Mouse (Mus musculus) neural tube, embryonic 11.5 days (tissue): ENCODE results near the gene Jmy. TPM values are rescaled to one million over a fixed set of nuclear protein-coding genes. Genes with fewer than 3 reads are reported as not detected.

Source experiments
- ATAC-seq: fragments of 200-750 bp; cut with Nextera tagmentation; 2 replicates; pipeline ENCODE4 v1.8.0; 2017; ENCODE audit warnings: moderate number of reproducible peaks, mild to moderate bottlenecking, moderate TSS enrichment, moderate library complexity; ENCODE audit not compliant: insufficient read depth, low FRiP score, low TSS enrichment
- DNase-seq: peaks from one replicate; pipeline ENCODE4 v3.0.0-alpha.2; 2015; ENCODE audit warnings: low spot score
- H3K27ac ChIP-seq: fragments of 300-500 bp; sonication (generic); 2 replicates; pipeline ENCODE4 v1.5.1; 2014; ENCODE audit warnings: low read depth, mild to moderate bottlenecking, low read length
- H3K27me3 ChIP-seq: fragments of 300-500 bp; sonication (generic); 2 replicates; pipeline ENCODE4 v1.6.1; 2014; ENCODE audit warnings: mild to moderate bottlenecking, low read length, mixed read lengths; ENCODE audit not compliant: control insufficient read depth, insufficient read depth
- H3K36me3 ChIP-seq: fragments of 300-500 bp; sonication (generic); 2 replicates; pipeline ENCODE4 v1.6.1; 2014; ENCODE audit warnings: mild to moderate bottlenecking, low read length, moderate library complexity, mixed read lengths; ENCODE audit not compliant: control insufficient read depth, insufficient read depth
- H3K4me1 ChIP-seq: fragments of 300-500 bp; sonication (generic); 2 replicates; pipeline ENCODE4 v1.6.1; 2014; ENCODE audit warnings: low read length, mixed read lengths; ENCODE audit not compliant: control insufficient read depth, insufficient read depth
- H3K4me2 ChIP-seq: fragments of 300-500 bp; sonication (generic); 2 replicates; pipeline ENCODE4 v1.6.1; 2014; ENCODE audit warnings: low read depth, mild to moderate bottlenecking, moderate library complexity
- H3K4me3 ChIP-seq: fragments of 300-500 bp; sonication (generic); 2 replicates; pipeline ENCODE4 v1.5.1; 2014; ENCODE audit warnings: low read depth, low read length
- H3K9ac ChIP-seq: fragments of 300-500 bp; sonication (generic); 2 replicates; pipeline ENCODE4 v1.6.1; 2014; ENCODE audit warnings: mild to moderate bottlenecking, low read length
- H3K9me3 ChIP-seq: fragments of 300-500 bp; sonication (generic); 2 replicates; pipeline ENCODE4 v1.6.1; 2016; ENCODE audit warnings: low read length; ENCODE audit not compliant: control insufficient read depth
- WGBS: fragments of 180-500 bp; shearing (Covaris S2); extraction: QIAGEN DNeasy Blood & Tissue Kit; methylation state at CpG from one replicate; pipeline ENCODE4 v1.1.7; 2014; 5-methylcytosine and 5-hydroxymethylcytosine counted together
- polyA plus RNA-seq: library from polyadenylated mRNA; unstranded; fragments of >200 nt; fragmentation: Nextera tagmentation; extraction: Ambion mirVana; gene quantifications from 2 replicates; pipeline ENCODE4 v1.2.1, GENCODE M21; 2014

Gene Jmy
- polyA plus RNA-seq, 1 experiment from 2014 or later, result 3.6 TPM

DNA sequence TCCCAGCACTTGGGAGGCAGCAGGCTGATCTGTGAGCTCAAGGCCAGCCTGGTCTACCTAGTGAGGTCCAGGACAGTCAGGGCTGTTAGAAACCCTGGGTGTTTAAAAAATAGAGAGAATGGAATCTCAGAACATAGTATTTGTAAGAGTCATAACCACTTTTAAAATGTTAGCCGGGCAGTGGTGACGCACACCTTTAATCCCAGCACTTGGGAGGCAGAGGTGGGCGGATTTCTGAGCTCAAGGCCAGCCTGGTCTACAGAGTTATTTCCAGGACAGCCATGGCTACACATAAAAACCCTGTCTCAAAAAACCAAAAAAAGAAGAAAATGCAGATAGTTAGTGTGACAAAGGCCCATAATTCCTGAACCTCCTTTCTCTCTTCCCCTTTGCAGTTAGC is 15.3 kb downstream of the Jmy start:
- ATAC-seq, result no peak
- WGBS, result 97% methylated on average over 3 of the region's 3 CpGs
- no peaks in the 10 kb centered on the region for H3K27me3 ChIP-seq

GRCm38 (mm10) chr13:93481110-93481509 is 18.5 kb downstream of the Jmy start:
- Histone ChIP-seq H3K9me3 (no peaks in the 10 kb centered on the region), H3K27me3 (no peaks in the 10 kb centered on the region), H3K4me3 (no peak overlapping the region), H3K27ac (no peak overlapping the region), H3K9ac (no peak overlapping the region), H3K36me3 (no peaks in the 10 kb centered on the region; the same call in 1 of the 2 replicates), H3K4me2 (no peak overlapping the region), H3K4me1 (no peaks in the 10 kb centered on the region)
- 87% methylated on average over 3 of the region's 3 CpGs for WGBS
- DNase-seq (no peak), ATAC-seq (no peak)

More for the DNA sequence above, 15.3 kb downstream of the Jmy start:
- Histone ChIP-seq H3K4me1 (no peaks in the 10 kb centered on the region), H3K4me2 (no peak overlapping the region), H3K9ac (no peak overlapping the region), H3K27ac (no peak overlapping the region), H3K36me3 (no peaks in the 10 kb centered on the region; the same call in 1 of the 2 replicates), H3K9me3 (no peaks in the 10 kb centered on the region), H3K4me3 (no peak overlapping the region)
- no peak for DNase-seq

GRCm38 (mm10) chr13:93478344-93478743 is 21.3 kb downstream of the Jmy start:
- ATAC-seq (no peak), DNase-seq (no peak)
- Histone ChIP-seq H3K27me3 (no peaks in the 10 kb centered on the region), H3K4me2 (no peak overlapping the region), H3K9ac (no peak overlapping the region), H3K9me3 (no peaks in the 10 kb centered on the region), H3K4me1 (no peaks in the 10 kb centered on the region), H3K36me3 (no peaks in the 10 kb centered on the region; the same call in 1 of the 2 replicates), H3K27ac (no peak overlapping the region), H3K4me3 (no peak overlapping the region)
- WGBS, result 96% methylated on average over 3 of the region's 3 CpGs

DNA sequence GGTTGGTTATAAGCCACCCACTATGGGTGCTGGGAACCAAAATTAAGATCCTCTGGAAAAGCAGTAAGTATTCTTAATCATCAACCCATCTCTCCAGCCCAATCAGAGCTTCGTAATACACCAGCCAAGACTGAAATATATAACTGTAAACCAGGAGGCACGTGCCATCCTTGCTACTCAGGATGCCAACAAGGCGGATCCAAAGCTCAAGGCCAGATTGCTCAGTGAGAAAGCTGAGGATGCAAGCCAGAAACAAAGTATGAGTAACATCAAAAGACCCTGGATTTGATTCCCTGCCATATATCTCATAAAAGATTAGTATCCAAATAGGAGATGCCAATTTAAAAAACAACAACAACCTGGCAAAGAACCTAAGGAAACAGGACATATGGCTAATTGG is 31.3 kb downstream of the Jmy start:
- Histone ChIP-seq H3K36me3 (no peaks in the 10 kb centered on the region; the same call in 1 of the 2 replicates), H3K9me3 (no peaks in the 10 kb centered on the region), H3K4me2 (no peak overlapping the region), H3K27me3 (no peaks in the 10 kb centered on the region), H3K9ac (no peak overlapping the region), H3K4me3 (no peak overlapping the region), H3K27ac (no peak overlapping the region), H3K4me1 (no peaks in the 10 kb centered on the region)
- ATAC-seq, result no peak
- no peak for DNase-seq
- 98% methylated on average over 3 of the region's 3 CpGs for WGBS

GRCm38 (mm10) chr13:93459566-93459965 is 40.0 kb downstream of the Jmy start:
- no peaks in the 10 kb centered on the region for H3K27me3 ChIP-seq
- DNase-seq (no peak), ATAC-seq (no peak)
- H3K4me2 ChIP-seq, result no peak overlapping the region
- no peak overlapping the region for H3K4me3 ChIP-seq
- H3K36me3 ChIP-seq, result peaks cover 4% of the 10 kb centered on the region; the same call in 1 of the 2 replicates
- H3K4me1 ChIP-seq, result no peaks in the 10 kb centered on the region
- no peak overlapping the region for H3K9ac ChIP-seq
- WGBS, result 97% methylated on average over 7 of the region's 7 CpGs
- H3K27ac ChIP-seq, result no peak overlapping the region
- no peaks in the 10 kb centered on the region for H3K9me3 ChIP-seq

DNA sequence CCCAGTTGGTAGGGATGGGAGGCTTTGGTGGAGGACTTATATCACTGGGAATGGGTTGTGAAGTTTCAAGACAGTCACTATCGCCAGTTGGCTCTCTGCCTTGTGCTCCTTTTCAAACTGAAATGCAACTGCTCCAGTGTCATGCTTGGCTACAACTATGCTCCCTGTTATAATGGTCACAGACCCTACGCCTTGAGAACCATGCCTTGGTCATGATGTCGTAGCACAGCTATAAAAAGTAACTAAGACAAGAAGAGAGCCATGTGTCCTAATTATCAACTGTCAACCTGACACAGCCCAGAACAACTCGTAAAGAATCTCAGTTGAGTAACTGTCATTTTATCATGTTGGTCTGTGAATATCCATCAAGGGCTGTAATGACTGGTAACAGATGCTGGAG is 41.0 kb downstream of the Jmy start:
- no peak for ATAC-seq
- H3K36me3 ChIP-seq, result peaks cover 4% of the 10 kb centered on the region; the same call in 1 of the 2 replicates
- DNase-seq, result no peak

GRCm38 (mm10) chr13:93453275-93453674 is 46.3 kb downstream of the Jmy start:
- no peaks in the 10 kb centered on the region for H3K36me3 ChIP-seq
- no peak overlapping the region for H3K27ac ChIP-seq
- H3K4me2 ChIP-seq, result no peak overlapping the region
- WGBS, result 89% methylated on average over 6 of the region's 6 CpGs
- H3K27me3 ChIP-seq, result no peaks in the 10 kb centered on the region
- no peaks in the 10 kb centered on the region for H3K4me1 ChIP-seq
- ATAC-seq (no peak), DNase-seq (no peak)
- no peak overlapping the region for H3K4me3 ChIP-seq
- no peaks in the 10 kb centered on the region for H3K9me3 ChIP-seq
- no peak overlapping the region for H3K9ac ChIP-seq

More for the DNA sequence above, 41.0 kb downstream of the Jmy start:
- WGBS, result 94% methylated on average over 4 of the region's 4 CpGs
- H3K9me3 ChIP-seq, result no peaks in the 10 kb centered on the region
- H3K9ac ChIP-seq, result no peak overlapping the region
- no peak overlapping the region for H3K4me3 ChIP-seq
- no peaks in the 10 kb centered on the region for H3K4me1 ChIP-seq
- no peaks in the 10 kb centered on the region for H3K27me3 ChIP-seq
- no peak overlapping the region for H3K27ac ChIP-seq
- H3K4me2 ChIP-seq, result no peak overlapping the region

- no peaks in the 10 kb centered on the region for H3K4me1 ChIP-seq
- no peaks in the 10 kb centered on the region; the same call in 1 of the 2 replicates for H3K36me3 ChIP-seq
- no peak for DNase-seq
- H3K4me3 ChIP-seq, result no peak overlapping the region
- no peaks in the 10 kb centered on the region for H3K27me3 ChIP-seq
- H3K4me2 ChIP-seq, result no peak overlapping the region
- H3K9ac ChIP-seq, result no peak overlapping the region
- 91% methylated on average over 3 of the region's 3 CpGs for WGBS
- H3K27ac ChIP-seq, result no peak overlapping the region
- H3K9me3 ChIP-seq, result no peaks in the 10 kb centered on the region
- ATAC-seq, result no peak; the same call in 1 of the 2 replicates
These were observed 59.4 kb downstream of the Jmy start for GRCm38 (mm10) chr13:93440167-93440566.

- DNase-seq (no peak), ATAC-seq (no peak)
- 86% methylated on average over 1 of the region's 1 CpGs for WGBS
- H3K4me2 ChIP-seq, result no peak overlapping the region
- no peaks in the 10 kb centered on the region for H3K36me3 ChIP-seq
- no peak overlapping the region for H3K27ac ChIP-seq
- H3K9ac ChIP-seq, result no peak overlapping the region
- no peaks in the 10 kb centered on the region for H3K9me3 ChIP-seq
- H3K27me3 ChIP-seq, result no peaks in the 10 kb centered on the region
- H3K4me3 ChIP-seq, result no peak overlapping the region
- H3K4me1 ChIP-seq, result no peaks in the 10 kb centered on the region
These were observed 70.4 kb downstream of the Jmy start for GRCm38 (mm10) chr13:93429205-93429604.
